20 mouse cellular contexts compared by ENCODE assay signal in the genomic region with DNA sequence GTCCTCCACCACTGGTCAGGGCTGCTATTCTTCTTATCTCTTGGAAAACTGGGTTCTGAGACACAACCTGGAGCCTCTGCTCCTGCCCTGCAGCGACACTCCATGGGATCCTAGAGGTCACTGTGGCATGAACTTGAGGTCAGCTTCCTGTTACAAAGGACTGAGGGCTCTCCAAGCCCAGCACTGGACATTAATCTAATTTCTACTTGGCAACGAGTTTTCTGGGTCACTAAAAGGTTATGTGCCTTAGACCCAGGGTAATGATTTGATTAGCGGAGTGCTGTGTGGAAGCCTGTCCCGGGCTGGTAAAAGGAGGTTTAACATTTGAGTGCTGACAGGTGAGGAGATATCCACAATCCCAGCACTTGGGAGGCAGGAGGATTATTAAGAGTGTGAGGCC. TPM values are rescaled to one million over a fixed set of nuclear protein-coding genes. Genes with fewer than 3 reads are reported as not detected.
A peak's percentile ranks its signal among the peaks of the same experiment; 100 is the strongest.
DNase-seq lines count a peak whose midpoint lies in the region; ATAC-seq lines count a peak whose summit lies in the region.
"Had no signal": no experiment of that assay in that cellular context is flagged by ENCODE, and none has a peak within 500 bp of the region (broad histone marks: within the 10 kb centered on the region; RNA-seq: fewer than 3 reads in every experiment).

No protein-coding gene starts in this region.

- no peaks in the 10 kb centered on the region for H3K36me3 ChIP-seq in heart, embryonic 13.5 days
- H3K36me3 ChIP-seq in megakaryocyte, embryonic 14.5 days (replicated peaks; ENCODE audit: low read length), result peaks cover 76% of the 10 kb centered on the region
- H3K36me3 ChIP-seq: forebrain, embryonic 15.5 days; heart, embryonic 15.5 days; midbrain, embryonic 13.5 days had no signal

- H3K9me3 ChIP-seq in heart, embryonic 13.5 days, result no peaks in the 10 kb centered on the region
- H3K9me3 ChIP-seq in megakaryocyte, embryonic 14.5 days, result no peaks in the 10 kb centered on the region
- H3K9me3 ChIP-seq: forebrain, embryonic 15.5 days; heart, embryonic 15.5 days; midbrain, embryonic 13.5 days had no signal

- 11% methylated on average over 4 of the region's 4 CpGs for WGBS in heart, embryonic 13.5 days

- DNase-seq in heart, postnatal 25 days (ENCODE audit: low spot score), result no peak
- DNase-seq in embryo, embryonic 9.5 days (ENCODE audit: extremely low spot score), result peak; percentile 30
- DNase-seq in cerebellum, adult 11 months, result no peak
- no peak for DNase-seq in kidney, adult 18-20 months
- DNase-seq: adrenal gland, postnatal 25 days; cerebellum, postnatal 10 days; layer of hippocampus, adult 9-11 months; left cerebral cortex, postnatal 4 days; lung, postnatal 14 days; right cerebral cortex, postnatal 14 days had no signal

- H3K4me2 ChIP-seq in heart, embryonic 13.5 days, result peak overlapping the region; percentile 9; the same call in 1 of the 2 replicates
- H3K4me2 ChIP-seq: forebrain, embryonic 15.5 days; heart, embryonic 15.5 days; midbrain, embryonic 13.5 days had no signal

- intact Hi-C loops in heart, postnatal 25 days (cut with DNase I), result no loop called here

- no peak overlapping the region; the same call in 1 of the 2 replicates for H3K27ac ChIP-seq in heart, embryonic 13.5 days (replicated peaks)
- H3K27ac ChIP-seq: forebrain, embryonic 15.5 days; heart, embryonic 15.5 days; hindbrain, postnatal 0 days; kidney, postnatal 0 days; liver, embryonic 14.5 days; midbrain, embryonic 13.5 days had no signal

- H3K4me3 ChIP-seq in heart, embryonic 13.5 days, result no peak overlapping the region
- peak overlapping the region; percentile 83 for H3K4me3 ChIP-seq in megakaryocyte, embryonic 14.5 days (replicated peaks)
- H3K4me3 ChIP-seq: forebrain, embryonic 15.5 days; heart, embryonic 15.5 days; midbrain, embryonic 13.5 days had no signal

- H3K9ac ChIP-seq in heart, embryonic 13.5 days, result no peak overlapping the region
- H3K9ac ChIP-seq: forebrain, embryonic 15.5 days; heart, embryonic 15.5 days; liver, embryonic 14.5 days; midbrain, embryonic 13.5 days had no signal

- peaks cover 75% of the 10 kb centered on the region for H3K4me1 ChIP-seq in heart, embryonic 13.5 days
- H3K4me1 ChIP-seq in megakaryocyte, embryonic 14.5 days, result peaks cover 99% of the 10 kb centered on the region

- no peak for ATAC-seq in heart, embryonic 13.5 days (ENCODE audit: extremely low read depth, insufficient number of reproducible peaks, low FRiP score, low TSS enrichment)
- ATAC-seq in megakaryocyte, adult 5-6 weeks (ENCODE audit: poor library complexity, severe bottlenecking), result no peak
- ATAC-seq: forebrain, embryonic 15.5 days; hindbrain, postnatal 0 days; intestine, embryonic 16.5 days; midbrain, embryonic 13.5 days had no signal

- H3K27me3 ChIP-seq in heart, embryonic 13.5 days (replicated peaks), result peaks cover 43% of the 10 kb centered on the region
- no peaks in the 10 kb centered on the region for H3K27me3 ChIP-seq in megakaryocyte, embryonic 14.5 days (replicated peaks)
- H3K27me3 ChIP-seq: forebrain, embryonic 15.5 days; midbrain, embryonic 13.5 days had no signal

RNA-seq across cellular contexts. Expression of a gene that starts 9.0 kb away (rescaled TPM):
- polyA plus RNA-seq in heart, embryonic 13.5 days (2015; fragmentation: Nextera tagmentation; extraction: Ambion mirVana), result 79.6 and 84.5 TPM in 2 replicates
- 10 to 100 TPM; 57.5 to 63.4 TPM for total RNA-seq in heart, postnatal 25 days (2021)
- polyA plus RNA-seq in megakaryocyte, embryonic 14.5 days (2012; ENCODE audit: insufficient read depth, low replicate concordance), result 24.2 and 52.6 TPM in 2 replicates
- 100 and 106 TPM in 2 replicates for total RNA-seq in megakaryocyte, adult 5-6 weeks (2015)
- 65.5 and 74.0 TPM in 2 replicates for total RNA-seq in megakaryocyte, adult 5-6 weeks (2017)
